Mouse (Mus musculus) adrenal gland, postnatal 10 days (tissue): ENCODE results near the gene B3galt5. TPM values are rescaled to one million over a fixed set of nuclear protein-coding genes. Genes with fewer than 3 reads are reported as not detected.
"Not testable (repeated sequence)": the region's sequence is repeated elsewhere in the genome, so short reads cannot be mapped to it uniquely, and the experiment has no call there.

Source experiments
- DNase-seq: peaks from one replicate; pipeline ENCODE4 v3.0.0; 2021; ENCODE audit warnings: mixed read lengths
- total RNA-seq, 2 experiments: library from RNA; stranded (reverse); gene quantifications; 2 replicates each; pipeline ENCODE4 v1.2.3; 2021

Gene B3galt5
- total RNA-seq, 2 experiments from 2014 or later = 0.12 to 0.30 TPM

DNA sequence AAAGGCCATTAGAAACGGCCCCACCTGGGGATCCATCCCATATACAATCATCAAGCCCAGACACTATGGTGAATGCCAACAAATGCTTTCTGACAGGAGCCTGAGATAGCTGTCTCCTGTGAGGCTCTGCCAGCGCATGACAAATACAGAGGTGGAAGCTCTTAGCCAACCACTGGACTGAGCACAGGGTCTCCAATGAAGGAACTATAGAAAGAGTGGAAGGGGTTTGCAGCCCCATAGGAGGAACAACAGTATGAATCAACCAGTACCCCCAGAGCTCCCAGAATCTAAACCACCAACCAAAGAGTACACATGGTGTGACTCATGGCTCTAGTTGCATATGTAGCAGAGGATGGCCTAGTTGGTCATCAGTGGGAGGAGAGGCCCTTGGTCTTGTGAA is 36.1 kb downstream of the B3galt5 start:
- DNase-seq = no peak

DNA sequence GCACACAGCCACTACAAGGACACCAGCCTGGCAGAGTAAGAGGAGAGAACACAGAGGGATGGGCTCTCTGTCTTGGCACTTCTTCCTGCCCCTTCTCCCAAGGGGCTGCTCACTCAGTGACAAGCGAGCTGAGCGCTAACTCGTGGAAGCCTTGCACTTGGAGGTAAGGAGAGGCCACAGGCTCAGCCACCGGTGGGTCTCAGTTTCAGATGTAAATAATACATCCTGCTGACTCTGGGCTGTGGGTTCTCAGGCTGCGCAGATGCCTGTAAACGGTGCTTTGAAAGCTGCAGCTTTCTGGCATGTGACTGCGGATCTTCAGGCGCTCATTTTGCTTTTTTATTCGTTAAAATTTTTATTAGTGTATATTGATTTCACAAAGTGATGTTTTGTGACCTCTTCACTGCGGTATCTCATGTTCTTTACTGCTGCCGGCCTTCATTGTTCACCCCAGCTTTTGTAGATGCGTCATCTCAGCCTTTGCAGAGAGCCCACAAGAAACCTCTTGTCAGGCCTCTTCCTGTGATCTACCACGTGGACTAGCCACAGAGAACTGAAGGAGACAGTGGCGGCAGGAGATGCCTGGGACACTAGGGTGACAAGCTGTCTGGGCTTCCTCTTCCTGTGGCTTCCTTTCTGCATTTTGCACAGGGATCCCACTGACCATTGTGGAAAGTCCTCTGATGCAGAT is 37.5 kb downstream of the B3galt5 start:
- no peak for DNase-seq

DNA sequence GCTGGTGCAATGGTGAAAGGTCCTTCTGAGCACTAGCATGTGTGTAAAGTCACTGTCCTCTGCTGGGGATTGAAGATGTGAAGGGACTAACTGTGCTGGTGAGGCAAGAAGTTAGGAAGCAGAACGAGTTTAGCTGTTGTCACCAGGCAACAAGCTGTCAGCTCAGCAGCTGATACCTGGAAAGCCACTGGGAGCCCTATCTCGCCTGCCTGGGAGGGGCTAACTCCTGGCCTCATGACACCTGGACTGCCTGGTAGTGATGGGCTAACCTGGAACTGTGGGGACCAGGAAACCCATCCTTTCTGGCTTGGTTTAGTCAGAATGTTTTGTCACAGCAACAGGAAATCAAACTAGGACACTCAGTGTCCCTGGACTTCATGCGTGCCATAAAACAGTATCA is 41.0 kb downstream of the B3galt5 start:
- no peak for DNase-seq

DNA sequence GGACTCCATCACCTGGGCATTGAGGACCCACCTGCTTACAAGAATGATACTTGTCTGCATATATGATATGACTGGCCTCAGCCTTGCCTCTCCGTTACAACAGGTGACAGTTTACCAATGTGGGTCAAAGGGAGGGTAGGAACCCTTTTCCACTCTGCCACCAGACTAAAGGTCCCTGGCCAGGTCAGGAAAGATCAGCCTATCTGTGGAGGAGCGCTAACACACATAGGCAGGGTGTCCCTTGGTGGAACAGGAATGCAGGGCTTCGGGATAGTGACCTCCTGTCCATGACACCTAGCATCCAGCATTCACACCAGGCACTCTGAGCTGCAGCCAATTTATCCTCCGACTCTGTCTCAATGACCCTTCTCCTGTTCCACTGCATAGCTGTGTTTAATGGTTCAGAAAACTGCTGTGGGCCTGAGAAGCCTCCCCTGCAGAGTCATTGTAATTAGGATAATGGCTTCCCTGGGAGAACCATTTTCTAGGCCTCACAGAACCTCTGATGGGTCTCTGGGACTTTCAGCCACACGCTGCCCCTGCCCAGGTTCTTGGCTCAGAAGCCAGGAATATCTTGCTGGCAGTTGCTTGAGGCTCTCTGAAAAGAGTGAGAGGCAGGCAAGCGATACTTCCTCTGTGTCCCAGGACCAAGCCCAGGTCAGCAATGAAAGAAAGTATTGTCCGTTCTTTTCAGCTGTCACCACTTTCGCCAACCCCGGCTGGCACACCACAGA is 43.1 kb downstream of the B3galt5 start:
- no peak for DNase-seq

DNA sequence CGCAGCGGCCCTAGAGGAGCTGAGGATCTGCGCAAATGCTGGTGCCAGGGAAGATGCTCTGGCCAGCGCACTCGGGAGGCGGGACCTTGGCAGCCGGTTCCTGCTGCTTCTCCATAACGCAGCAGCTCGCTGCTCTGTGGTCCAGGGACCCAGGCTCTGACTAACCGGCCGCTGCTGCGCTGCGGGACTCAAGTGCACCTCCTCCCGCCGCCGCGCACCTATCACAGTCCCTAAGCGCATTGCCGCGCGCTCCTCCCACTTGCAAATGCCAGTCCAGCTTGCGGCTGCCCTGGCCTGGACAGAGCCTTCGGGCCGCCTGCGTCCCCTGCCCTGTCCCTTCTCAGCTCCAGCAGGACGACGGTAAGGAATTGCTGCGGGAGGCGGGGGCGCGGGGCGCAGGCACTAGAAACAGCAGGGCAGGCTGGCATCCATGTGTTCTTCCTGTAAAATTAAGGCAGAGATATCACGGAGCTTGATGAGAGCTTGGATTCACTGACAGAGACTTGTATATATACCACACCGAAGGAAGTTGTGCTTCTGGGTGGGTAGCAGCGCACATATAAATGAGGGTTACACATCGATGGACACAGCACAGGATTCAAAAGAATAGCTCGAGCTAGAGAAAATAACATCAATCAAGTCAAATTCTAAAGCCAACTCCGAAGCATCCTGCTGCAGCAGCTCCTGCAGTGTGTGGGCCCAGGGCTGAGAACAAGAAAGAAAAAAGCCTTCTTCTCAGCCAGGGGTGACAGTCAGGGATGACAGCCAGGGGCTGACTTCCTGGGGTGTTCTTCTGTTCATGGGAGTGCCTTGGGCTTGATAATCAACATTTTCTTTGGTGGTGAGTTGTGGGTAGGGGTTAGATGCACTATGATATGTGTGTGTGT is 45.4 kb downstream of the B3galt5 start:
- peak; percentile 64 for DNase-seq

DNA sequence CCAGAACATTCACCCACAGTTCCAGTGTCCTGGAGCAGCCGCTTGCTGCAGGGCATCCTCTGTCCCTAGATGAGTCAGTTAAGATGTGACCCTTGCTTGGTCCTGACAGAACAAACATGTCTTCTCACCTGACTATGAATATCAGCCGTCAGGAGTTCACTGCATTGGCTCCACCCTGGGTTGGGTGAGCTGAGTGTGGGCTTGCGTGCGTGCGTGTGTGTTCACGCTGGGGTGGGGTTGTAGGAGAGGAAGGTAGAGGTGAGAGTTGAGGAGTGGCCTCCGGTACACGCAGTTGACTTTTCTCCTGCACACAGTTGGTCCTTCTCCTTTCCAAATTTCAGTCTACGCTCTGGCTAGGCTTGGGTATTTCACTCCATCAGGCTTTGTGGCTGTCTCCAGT is 47.0 kb downstream of the B3galt5 start:
- DNase-seq = no peak

DNA sequence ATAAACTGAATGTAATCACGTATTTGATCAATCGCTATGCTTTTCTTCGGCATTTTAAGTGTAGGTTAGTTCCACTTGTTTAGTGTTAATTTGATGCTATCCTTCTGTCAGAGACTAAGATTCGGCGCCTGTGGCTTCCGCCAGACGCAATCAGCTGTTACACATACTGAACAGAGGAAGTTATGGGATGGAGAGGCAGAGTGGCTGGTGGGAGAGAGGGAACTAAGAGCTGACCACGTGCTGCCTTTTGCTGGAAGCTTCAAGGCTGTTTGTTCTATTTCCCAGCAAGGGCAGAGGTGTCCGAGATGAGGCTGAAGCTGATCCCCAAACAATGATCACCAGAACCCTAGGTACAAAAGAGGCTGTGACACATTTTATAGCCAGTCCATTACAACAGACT is 56.3 kb downstream of the B3galt5 start:
- DNase-seq = no peak

DNA sequence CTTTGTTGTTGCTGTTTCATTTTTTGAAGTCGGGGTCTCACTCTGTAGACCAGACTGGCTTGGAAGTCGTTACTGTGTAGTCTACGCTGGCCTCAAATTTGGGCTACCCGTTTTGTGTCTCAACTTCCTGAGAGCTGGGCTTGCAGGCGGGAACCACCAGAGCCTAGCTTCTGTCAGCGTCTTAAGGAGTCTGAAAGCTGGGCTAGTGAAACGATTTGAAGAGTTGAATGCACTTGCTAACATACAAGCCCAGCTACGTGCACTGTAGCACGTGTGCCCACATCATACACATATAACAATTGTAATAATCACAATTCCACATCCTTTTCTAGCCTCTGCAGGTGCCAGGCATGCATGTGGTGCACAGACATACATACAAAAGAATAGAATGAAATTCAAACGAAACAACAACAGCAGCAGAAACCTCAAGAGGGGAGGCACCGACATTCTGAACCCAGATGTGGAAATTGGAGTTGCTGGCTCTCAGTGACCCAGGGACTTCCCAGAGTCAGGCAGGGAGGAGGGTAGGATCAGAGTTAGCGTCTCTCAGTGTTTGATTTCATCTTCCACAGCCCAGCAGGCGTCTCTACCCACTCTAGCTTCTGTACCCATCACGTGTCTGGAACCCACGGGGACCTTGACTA is 57.1 kb downstream of the B3galt5 start:
- no peak for DNase-seq

DNA sequence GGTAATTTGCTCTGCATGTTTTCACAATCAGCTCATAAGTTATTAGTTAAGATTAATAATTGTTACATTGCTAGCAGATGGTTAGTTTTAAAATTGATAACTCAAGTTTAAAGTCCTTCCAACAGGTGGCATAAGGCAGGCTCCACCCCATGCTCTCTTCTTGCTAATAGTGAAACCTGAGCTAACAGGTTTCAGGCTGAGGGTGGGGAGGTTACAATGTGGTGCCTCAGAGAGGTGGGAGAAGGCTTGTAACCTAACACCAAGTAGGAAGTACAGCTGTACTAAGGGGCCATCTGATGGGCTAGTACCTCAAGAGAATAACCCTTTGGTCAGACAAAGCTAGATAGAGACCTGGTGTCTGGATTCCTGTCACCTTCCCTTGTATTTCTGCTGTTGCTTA is 62.5 kb downstream of the B3galt5 start:
- DNase-seq = no peak

DNA sequence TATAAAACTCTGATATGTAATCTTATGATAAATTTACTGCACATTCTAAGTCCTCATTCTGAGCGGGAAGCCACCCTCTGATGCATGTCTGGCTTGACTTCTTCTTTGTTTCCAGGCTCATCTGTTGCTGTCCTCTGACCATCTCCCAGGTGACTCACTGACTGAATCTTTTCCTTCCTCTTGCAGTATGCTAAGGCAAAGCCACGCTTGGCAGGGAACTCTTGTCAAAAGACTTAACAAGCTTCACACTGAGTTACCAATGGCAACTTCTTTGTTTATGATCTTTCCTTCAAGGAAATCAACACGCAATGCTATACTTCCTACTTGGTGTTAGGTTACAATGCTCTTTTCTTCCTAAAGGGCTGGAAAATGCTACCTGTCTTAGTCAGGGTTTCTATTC is 63.0 kb downstream of the B3galt5 start:
- DNase-seq = no peak

DNA sequence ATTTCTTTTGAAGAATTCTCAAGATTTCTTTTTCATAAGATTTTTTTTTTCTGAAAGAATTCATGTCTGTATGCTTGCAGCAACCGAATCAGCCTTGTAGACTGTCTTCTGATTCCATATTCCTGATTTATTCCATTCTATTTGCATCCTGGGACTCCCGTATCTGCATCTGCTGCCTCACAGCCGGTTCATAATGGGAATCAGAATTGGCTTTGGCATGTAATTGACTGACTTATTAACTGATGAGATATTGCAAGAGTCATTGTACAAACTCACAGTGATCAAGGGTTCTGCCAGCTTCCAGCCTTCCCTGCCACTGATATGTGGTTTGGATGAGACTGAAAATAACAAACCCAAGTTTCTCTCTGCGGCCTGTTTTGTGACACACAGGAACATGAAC is 67.8 kb downstream of the B3galt5 start:
- no peak for DNase-seq

DNA sequence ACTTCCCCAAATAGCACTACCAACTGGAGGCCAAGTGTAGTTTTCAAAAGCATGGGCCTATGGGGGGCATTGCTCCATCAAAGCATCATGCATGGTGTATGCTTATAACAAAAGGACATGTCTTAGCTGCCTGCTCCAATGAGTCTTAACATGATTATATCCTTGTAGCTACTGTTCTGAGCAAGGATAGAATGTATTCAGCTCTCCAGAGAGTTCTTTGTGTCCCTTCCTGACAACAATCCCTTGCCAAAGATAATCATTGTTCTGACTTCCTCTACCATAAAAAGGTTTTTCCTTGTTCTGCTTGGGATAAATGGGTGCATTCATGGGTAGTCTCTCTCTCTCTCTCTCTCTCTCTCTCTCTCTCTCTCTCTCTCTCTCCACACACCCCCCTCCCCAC is 68.8 kb downstream of the B3galt5 start:
- DNase-seq = no peak

DNA sequence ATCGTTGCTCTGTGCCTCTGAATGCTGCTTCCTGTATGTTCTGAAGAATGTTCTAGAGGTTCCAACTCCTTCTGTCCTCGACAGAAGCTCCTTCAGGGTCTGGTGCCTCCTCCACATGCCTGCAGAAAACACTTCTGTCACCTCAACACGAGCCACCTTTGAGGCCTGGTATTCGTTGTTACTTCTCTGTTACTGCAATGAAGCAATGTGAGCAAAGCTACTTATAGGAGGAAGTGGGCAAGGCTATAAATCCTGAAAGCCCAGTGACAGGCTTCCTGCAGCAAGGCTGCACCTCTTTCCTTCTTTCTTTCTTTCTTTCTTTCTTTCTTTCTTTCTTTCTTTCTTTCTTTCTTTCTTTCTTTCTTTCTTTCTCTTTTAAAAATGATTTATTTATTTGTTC is 71.3 kb downstream of the B3galt5 start:
- no peak for DNase-seq

DNA sequence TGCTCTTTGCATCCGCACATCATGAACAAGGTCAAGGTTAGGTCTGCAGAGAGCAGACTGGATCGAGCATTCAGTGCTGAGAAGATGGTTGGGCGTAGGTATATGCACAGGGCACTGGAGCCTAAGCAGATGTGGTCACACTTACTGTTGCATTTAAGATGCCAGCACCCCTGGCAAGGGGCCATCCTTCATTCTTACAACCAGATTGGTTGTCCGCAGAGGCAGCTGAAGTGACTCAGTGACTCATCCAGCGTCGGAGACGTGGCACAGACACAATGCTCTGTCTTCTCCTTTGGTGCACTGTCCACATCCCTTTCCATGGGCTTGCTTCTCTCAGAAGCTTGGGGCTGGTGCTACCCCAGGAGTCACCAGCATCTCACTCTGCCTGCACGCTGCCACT is 82.2 kb downstream of the B3galt5 start:
- DNase-seq = peak; percentile 26

DNA sequence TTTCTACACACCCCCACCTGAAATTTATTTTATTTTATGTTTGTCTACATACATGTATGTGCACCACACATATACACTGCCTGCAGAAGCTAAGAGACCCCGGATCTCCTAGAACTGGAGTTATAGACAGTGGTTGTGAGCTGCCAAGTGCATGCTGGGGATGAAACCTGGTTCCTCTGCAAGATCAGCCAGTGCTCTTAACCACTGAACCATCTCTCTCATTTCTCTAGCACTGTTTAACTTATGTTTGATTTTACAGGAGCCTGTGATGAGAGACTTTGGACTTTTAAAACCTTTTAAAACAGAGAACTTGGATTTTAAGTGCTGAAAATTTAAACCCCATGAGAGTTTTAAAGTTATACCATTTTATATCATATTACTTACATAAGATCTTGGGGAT is 87.1 kb downstream of the B3galt5 start:
- DNase-seq = no peak

DNA sequence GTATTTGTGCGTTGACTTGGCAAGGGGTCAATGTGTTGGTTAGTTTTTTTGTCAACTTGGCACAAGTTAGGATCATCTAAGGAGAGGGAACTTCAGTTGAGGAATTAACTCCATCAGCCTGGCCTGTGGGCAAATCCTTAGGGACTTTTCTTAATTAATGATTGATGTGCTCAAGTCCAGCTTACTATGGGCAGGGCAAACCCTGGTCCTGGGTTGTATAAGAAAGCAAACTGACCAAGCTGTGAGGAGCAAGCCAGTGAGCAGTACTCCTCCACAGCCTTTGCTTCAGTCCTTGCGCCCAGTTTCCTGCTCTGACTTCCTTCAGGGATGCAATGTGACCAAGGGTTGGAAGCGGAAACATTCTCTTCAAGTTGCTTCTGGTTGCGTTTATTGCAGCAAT is 87.6 kb downstream of the B3galt5 start:
- DNase-seq = no peak

DNA sequence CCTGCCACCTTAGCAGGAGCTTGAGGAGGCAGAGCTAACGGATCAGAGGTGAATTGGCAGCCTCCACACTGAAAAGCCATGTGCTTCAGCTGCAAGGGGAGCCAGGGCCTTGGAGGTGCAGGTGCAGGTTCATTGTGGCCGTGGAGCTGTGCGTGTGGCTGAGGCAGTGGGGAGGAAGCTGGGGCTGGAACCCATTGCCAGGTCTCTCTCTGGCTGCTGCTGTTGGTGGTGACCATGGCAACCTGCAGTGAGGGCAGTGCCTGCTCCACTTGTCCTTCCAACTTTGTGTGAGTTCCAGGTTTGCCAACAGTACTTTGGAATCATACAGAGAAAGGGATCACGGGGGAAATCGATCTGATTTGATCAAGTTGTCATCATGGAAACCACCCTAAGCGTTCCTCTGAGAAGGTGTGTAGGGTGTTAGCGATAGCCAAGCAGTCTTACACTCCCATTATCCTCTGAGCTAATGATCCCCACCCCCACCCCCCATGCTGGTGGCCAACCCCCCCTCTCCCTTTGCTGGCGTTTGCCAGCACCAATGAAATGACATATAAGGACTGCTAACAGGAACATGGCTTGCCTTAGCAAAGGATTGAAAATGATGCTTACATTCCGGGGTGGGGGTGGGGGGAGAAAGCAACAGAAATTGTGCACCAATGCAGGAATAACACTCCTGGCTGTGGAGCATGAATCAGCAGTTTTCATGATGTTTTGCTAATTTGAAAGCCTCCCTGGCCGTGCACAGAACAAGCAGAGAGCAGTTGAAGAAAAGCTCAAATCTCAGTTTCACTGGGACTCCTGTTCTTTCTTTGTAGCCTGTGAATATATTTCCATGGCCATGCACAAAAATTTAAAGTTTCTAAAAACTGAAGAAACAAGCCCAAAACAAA is 90.8 kb downstream of the B3galt5 start:
- peak; percentile 28 for DNase-seq

DNA sequence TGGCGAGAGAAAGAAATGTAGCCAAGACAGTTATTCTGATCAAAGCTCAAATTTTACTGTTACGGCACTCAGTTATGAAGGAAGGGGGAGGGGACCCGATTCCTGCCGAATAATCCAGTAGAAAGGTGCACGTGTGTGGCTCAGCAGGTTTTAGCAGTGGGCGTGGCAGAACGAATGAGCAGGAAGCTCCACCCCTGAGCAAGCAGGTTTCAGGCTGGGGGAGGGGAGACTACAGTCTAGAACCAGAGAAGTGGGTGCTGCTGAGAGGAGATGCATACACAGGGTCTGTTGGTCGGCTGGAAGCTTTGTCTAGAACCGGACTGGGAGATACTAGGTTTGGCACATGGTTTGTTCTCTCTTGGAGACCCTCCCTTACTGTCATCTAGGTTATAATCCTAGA is 91.7 kb downstream of the B3galt5 start:
- not testable (repeated sequence) for DNase-seq

DNA sequence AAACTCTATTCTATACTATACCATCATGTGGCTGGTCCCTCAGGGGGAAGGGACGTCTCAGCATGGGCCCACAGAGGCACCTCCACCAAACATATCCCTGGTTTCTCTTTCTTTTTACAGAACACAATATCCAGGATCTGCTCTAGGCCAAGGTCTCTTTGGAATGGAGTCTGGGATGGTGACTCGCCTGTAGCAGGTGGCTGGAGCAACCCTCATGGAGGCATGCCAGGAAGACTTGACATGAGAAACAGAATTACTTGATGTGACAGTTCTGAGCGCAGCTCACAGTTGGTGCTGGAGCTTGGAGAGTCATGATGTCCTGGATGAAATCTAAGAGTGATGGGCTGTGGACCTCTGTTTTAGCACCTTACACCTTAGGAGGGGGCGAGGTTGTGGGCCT is 104.0 kb downstream of the B3galt5 start:
- no peak for DNase-seq

DNA sequence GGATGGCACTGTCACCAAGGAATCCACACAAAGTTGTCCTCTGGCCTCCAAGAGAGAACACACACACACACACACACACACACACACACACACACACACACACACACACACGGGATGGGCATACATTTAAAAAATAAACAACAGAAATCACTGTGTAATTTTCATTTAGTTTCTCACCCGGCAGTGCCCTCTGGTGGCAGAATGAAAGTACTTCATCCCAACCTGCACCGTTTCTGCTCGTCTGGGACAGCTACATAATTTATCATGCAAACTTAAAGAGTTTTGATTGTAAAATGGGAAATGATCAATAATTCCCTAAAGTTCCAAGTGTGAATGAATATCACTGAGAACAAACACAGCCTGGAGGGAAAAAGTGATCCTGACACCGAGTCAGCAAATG is 105.7 kb downstream of the B3galt5 start:
- peak; percentile 66 for DNase-seq

DNA sequence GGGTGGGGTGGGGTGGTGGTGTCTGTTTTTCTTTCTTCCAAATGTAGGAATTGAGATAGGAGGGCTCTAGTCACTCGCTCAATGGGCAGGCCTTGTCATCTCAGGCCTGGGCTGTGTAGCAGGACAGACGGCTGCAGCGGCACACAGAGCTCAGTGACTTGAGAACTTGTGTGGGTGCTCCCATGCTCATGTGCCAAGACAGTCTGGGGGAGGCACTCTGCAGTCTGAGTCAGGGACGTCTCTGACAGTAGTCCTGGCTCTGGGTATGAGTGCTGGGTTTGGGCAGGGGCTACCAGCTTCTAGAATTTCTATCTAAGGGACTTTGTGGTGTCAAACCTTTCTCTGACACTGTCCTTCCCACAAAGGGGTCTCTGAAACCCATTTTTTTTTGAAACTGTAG is 106.3 kb downstream of the B3galt5 start:
- DNase-seq = no peak

DNA sequence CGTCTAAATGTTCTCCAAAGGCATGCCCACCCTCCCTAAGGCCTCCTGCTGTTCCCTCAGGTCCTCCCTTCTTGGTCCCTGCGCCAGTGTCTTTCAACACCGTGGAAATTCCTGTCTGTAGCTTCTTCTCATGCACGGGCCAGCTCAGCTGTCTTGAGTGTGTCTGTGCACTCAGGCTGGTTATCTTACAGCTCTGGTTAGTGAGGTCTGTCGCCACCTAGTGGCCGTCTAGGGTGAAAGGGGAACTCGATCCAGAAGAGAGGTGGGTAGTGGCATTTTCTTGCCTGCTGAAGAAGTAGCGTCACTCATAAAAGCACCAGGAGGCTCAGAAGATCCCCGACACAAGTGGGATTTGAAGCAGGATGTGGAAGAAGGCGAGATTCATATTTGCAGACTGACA is 109.5 kb downstream of the B3galt5 start:
- peak; percentile 85 for DNase-seq
